Mouse (Mus musculus): Measurements from ENCODE around the gene Arhgap15.

Arhgap15 gene

GRCm38 (mm10) chr2:43923863-43924340 lies 175.3 kb downstream of the Arhgap15 start:
- DNase-seq (ENCODE audit: low read depth, low spot score): no peak

- DNase-seq (ENCODE audit: low read depth, low spot score): no peak
Measured at GRCm38 (mm10) chr2:43931687-43932086, 183.1 kb downstream of the Arhgap15 start.

GRCm38 (mm10) chr2:43939196-43939595 lies 190.6 kb downstream of the Arhgap15 start:
- DNase-seq (ENCODE audit: low read depth, low spot score): no peak

GRCm38 (mm10) chr2:43945679-43946078 lies 197.1 kb downstream of the Arhgap15 start:
- no peak for DNase-seq (ENCODE audit: low read depth, low spot score)

GRCm38 (mm10) chr2:43949775-43950492 lies 201.3 kb downstream of the Arhgap15 start:
- DNase-seq (ENCODE audit: low read depth, low spot score): no peak

- DNase-seq (ENCODE audit: low read depth, low spot score): no peak
Measured at GRCm38 (mm10) chr2:43950741-43951140, 202.1 kb downstream of the Arhgap15 start.

GRCm38 (mm10) chr2:43959189-43959588 lies 210.6 kb downstream of the Arhgap15 start:
- DNase-seq (ENCODE audit: low read depth, low spot score): no peak

- DNase-seq (ENCODE audit: low read depth, low spot score): no peak
Measured at GRCm38 (mm10) chr2:43962466-43962865, 213.8 kb downstream of the Arhgap15 start.

GRCm38 (mm10) chr2:43968581-43968980 lies 220.0 kb downstream of the Arhgap15 start:
- DNase-seq (ENCODE audit: low read depth, low spot score): peak; percentile 2

- DNase-seq (ENCODE audit: low read depth, low spot score): no peak
Measured at GRCm38 (mm10) chr2:43977732-43978131, 229.1 kb downstream of the Arhgap15 start.

- DNase-seq (ENCODE audit: low read depth, low spot score): no peak
Measured at GRCm38 (mm10) chr2:43978177-43979013, 229.8 kb downstream of the Arhgap15 start.

- DNase-seq (ENCODE audit: low read depth, low spot score): no peak
Measured at GRCm38 (mm10) chr2:43986066-43986465, 237.4 kb downstream of the Arhgap15 start.

GRCm38 (mm10) chr2:43987919-43988318 lies 239.3 kb downstream of the Arhgap15 start:
- DNase-seq (ENCODE audit: low read depth, low spot score): no peak

GRCm38 (mm10) chr2:43989850-43990249 lies 241.2 kb downstream of the Arhgap15 start:
- peak; percentile 3 for DNase-seq (ENCODE audit: low read depth, low spot score)

GRCm38 (mm10) chr2:43992510-43992909 lies 243.9 kb downstream of the Arhgap15 start:
- no peak for DNase-seq (ENCODE audit: low read depth, low spot score)

GRCm38 (mm10) chr2:44002454-44002853 lies 253.8 kb downstream of the Arhgap15 start:
- DNase-seq (ENCODE audit: low read depth, low spot score): no peak

GRCm38 (mm10) chr2:44010249-44010648 lies 261.6 kb downstream of the Arhgap15 start:
- DNase-seq (ENCODE audit: low read depth, low spot score): no peak

GRCm38 (mm10) chr2:44013388-44013787 lies 264.8 kb downstream of the Arhgap15 start:
- no peak for DNase-seq (ENCODE audit: low read depth, low spot score)

- DNase-seq (ENCODE audit: low read depth, low spot score): no peak
Measured at GRCm38 (mm10) chr2:44016720-44017119, 268.1 kb downstream of the Arhgap15 start.

- no peak for DNase-seq (ENCODE audit: low read depth, low spot score)
Measured at GRCm38 (mm10) chr2:44017405-44018026, 268.9 kb downstream of the Arhgap15 start.

- DNase-seq (ENCODE audit: low read depth, low spot score): no peak
Measured at GRCm38 (mm10) chr2:44018033-44018432, 269.4 kb downstream of the Arhgap15 start.

- DNase-seq (ENCODE audit: low read depth, low spot score): no peak
Measured at GRCm38 (mm10) chr2:44024704-44025103, 276.1 kb downstream of the Arhgap15 start.

Measured in skeletal muscle tissue, adult 2 months (tissue).